Mouse (Mus musculus): Measurements from ENCODE around the gene Mttp. TPM values are rescaled to one million over a fixed set of nuclear protein-coding genes. Genes with fewer than 3 reads are reported as not detected.

Mttp gene
- total RNA-seq, 2 experiments from 2014 or later: 11.7 to 21.3 TPM

DNA sequence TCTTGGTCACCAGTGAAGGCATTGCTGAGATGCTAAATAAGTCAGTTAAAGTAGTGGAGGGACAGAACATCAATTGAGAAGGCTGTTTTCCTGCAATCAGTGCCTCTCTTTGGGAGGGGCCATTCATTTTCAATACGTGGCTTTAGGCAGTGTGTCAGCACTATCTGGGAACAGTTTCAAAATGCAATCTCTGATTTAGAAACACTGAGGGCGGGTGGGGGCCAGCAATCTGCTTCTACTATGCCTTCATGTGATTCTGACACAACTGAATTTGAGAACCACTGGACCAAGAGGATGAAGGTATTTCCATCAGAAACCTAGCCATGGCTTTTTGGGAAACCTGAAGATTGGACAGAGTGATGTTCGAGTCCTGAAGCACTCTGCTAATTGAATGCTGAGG, 49.5 kb downstream of the Mttp start:
- DNase-seq (ENCODE audit: low spot score in 2 of 2): no peak

DNA sequence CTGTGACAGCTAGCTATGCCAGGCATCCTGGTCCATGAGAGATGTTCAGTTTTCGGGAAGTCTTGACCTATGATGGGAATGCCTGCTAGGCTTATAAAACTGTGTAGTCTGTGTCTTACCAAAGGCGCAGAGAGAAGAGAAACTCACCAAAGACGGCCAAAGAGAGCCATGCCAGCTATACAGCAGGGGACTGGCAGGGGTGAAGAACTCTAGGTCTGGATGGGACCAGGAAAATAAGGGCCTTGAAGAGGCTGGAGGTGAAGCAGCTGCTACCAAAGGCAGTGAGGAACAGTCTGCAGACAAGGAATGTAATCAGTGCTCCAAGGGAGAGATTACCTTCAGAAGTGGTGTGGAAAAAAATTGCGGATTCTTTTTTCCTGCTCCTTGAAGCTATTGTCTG, 60.9 kb downstream of the Mttp start:
- DNase-seq (ENCODE audit: low spot score in 2 of 2): no peak

DNA sequence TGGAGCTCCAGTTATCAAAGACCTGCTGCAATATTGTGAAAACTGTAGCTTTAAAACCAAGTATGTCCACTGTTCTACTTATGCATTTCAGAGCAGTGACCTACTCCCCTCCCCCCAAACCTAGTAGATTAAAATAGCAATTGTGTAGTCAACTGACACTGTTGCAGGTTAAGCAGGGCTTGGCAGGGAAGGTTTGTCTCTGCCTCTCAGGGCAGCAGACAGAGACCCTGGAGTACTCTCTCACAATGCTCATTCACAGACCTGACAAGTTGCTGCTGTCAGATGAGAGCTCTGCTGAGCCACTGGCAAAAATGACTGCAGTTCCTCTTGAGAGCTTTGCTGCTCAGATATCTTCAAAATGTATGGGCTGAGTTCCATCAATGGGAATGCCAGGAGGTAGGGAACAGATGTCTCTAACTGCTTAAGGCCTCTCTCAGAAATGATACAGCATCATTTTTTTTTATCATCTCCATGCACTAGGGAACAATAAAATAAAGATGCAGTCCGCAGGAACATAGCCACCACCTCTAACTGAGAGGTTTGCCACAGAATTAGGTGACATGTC, 61.6 kb downstream of the Mttp start:
- DNase-seq (ENCODE audit: low spot score in 2 of 2): no peak

DNA sequence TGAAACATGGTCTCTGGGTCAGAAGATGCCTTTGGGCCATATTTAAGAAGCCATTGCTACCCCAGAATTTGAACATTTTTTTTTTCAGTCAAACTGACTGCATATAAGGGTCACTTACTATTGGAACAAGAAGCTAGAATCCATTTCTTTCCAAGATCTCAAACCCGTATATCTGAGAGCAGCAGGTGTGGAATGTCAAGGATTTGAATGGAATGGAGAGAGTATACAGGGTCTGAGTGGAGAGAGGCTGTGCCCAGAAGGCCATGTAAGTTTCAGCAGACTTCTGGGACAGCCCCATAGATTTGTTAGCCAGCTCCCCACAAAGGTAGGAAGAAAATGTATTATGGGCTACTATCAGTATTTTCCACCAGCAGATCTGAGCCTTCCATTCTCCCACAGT, 66.1 kb downstream of the Mttp start:
- no peak for DNase-seq (ENCODE audit: low spot score in 2 of 2)

DNA sequence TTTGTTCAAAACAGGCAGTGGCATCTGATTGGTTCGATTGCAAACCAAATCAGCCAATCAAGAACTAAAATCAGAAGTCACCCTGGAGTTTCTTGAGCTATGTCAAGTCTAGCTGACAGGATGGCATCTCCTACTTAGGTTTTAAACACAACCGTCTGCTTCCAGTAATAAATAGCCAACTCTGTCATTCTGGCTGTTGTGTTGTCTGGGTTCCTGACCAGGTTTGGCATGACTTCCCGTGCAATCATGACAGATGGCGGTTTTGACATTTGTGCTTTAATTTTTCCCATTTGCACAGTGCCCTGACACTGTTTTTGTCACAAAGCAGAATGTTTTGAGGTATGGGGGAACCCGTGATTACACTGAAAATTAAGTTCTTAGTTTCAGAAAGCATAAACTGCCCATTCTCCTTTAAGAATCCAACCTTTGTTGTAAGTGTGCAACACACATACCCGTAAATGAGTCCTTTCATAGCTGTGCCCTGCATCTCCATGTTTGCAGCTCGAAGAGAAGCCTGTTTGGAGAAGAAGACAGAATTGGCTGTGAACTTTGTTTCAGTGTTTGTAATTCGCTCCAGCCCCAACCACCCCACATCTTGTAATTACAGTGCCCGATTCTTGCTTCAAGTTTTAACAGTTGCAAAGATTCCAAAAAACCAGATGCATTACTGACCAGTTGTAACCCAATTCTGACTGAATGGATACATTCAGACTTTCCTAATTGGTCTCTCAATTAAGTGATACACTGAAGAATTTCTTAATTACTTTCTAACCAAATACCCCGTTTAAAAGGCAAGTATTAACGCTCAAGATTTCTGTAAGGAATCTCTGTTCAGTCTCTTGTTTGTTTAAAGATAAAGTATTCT, 67.1 kb downstream of the Mttp start:
- no peak for DNase-seq (ENCODE audit: low spot score in 2 of 2)

DNA sequence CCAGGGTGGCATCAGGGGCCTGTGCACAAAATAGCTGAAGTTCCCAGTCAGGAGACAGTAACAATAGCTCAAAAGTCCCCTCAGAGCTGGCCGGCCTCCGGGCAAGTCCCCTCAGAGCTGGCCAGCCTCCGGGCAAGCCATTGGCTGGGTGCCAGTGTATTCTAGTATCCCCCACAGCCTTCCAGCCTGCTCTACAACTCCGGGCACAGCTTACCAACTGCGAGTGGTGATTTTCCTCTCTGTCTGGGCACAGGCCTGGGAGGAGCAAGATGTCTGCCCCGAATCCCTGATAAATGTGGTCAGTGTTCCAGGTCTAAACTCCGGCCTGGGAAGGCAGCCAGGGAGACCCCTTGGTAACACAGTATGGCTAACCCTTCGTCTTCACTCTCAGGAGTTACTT, 69.6 kb downstream of the Mttp start:
- no peak for DNase-seq (ENCODE audit: low spot score in 2 of 2)

DNA sequence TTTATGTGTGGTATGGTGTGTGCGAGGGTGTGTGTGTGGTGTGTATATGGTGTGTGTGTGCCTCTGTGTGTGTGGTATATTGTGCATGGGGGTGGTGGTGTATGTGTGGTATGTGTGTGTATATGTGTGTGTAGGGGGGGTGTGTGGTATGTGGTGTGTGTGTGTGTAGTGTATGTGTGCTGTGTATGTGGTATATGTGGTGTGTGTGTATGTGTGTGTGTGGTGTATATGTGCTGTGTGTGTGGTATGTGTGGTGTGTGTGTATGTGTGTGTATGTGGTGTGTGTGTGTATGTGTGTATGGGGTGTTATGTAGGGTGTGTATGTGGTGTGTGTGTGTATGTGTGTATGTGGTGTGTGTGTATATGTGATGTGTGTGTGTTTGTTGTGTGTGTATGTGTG, 70.6 kb downstream of the Mttp start:
- DNase-seq (ENCODE audit: low spot score in 2 of 2): no peak

DNA sequence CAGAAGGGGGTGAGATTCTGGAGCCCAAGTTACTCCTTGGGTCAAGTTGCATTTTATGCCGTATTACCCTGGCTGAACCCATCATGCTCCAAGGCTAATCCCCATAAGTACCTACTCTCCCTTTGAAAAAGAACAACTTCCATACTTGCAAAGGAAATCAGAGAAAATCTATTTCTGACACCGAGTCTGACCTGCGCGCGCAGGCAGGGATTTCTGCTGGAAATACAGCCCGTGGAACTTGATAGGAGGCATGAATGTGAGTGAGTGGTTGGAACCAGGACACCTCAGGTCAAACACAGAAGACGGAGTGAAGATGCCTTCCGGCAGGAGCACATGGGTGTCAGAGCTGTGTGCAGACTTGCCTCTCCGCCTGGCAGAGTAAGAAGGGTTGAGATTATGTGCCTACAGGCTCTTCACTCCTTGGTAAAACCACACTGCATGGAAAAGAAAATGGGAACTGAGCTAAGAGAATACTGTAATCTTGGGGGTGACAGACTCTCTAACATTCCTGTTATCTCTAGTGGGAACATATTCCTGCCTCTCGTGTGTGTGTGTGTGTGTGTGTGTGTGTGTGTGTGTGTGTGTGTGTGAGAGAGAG, 73.2 kb downstream of the Mttp start:
- no peak for DNase-seq (ENCODE audit: low spot score in 2 of 2)

DNA sequence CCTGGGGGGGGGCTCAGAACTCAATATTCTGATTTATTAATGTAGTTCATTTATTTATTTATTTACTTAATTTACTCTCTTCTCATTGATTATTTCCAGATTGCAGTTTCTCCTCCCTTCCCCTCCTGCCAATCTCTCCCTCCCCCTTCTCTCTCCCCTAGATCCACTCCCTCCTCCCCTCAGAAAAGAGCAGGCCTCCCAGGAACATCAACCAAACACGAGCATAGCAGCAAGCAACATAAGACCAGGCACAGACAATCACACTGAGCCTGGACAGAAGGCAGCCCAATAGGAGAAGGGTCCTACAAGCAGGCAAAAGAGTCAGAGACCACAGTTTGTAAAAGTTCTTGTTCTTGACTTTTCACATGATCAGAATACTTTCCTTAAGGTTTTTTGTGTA, 73.8 kb downstream of the Mttp start:
- no peak for DNase-seq (ENCODE audit: low spot score in 2 of 2)

DNA sequence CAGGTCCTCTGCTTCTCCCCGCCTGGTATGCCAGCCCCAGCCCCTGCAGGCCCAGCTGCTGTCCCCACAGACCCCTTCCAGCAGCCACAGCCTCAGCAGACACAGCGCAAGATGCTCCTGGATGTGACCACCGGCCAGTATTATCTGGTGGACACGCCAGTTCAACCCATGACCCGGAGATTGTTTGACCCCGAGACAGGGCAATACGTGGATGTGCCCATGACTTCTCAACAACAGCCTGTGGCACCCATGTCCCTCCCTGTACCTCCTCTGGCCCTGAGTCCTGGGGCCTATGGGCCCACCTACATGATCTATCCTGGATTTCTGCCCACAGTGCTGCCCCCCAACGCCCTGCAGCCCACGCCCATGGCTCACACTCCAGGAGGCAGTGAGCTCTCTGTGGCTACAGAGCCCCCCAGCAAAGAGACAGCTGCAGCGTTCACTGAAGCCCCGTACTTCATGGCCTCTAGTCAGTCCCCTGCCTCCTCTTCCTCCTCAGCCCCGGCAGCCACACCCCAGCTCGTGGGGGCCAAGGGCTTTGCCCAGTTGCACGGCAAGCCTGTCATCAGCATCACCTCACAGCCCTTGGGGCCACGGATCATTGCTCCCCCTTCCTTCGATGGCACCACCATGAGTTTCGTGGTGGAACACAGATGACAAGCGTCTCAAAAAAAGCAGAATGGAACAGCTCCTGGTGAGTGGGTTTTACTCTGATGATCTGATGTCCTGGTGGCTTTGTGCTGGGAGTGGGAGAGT, 74.8 kb downstream of the Mttp start:
- DNase-seq (ENCODE audit: low spot score in 2 of 2): no peak

DNA sequence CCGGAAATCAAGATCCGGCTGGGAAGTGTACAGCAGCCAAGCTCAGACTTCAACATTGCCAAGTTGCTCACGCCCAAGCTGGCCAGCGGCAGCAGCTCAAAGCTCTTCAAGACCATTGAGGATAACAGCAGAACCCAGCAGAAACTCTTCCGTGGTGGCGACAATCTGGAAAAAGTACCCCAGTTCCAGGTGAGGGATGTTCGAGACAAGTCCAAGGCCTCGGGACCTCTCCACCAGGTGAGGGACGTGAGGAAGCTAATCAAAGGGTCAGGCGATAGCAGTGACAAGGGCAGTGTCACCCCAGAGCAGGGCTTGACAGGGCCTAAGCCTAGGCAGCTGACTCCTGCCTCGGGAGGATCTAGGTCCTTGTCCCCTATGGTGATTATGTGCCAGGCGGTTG, 76.7 kb downstream of the Mttp start:
- no peak for DNase-seq (ENCODE audit: low spot score in 2 of 2)

DNA sequence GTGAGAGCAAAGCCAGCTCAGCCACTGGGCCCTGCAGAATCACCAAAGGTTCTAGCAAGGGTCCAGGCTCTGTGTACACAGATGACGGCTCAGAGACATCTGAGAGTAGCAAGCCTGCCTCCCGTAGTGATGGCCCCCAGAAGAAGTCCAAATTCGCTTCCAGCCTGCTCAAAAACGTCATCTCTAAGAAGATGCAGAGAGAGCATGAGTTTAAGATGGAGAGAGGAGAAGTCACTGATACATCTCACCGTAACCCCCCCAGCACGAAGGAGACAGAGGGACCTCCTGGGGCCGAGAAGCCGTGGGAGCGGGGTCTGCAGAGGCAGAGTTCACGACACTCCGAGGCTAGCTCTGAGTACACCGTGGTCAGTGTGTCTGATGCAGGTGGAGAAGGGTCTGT, 77.5 kb downstream of the Mttp start, which contains the start of gene Gm5105:
Gene Gm5105, minus strand, starts transcription at position 101 of the 400 bp plus-strand sequence.
- no peak for DNase-seq (ENCODE audit: low spot score in 2 of 2)

DNA sequence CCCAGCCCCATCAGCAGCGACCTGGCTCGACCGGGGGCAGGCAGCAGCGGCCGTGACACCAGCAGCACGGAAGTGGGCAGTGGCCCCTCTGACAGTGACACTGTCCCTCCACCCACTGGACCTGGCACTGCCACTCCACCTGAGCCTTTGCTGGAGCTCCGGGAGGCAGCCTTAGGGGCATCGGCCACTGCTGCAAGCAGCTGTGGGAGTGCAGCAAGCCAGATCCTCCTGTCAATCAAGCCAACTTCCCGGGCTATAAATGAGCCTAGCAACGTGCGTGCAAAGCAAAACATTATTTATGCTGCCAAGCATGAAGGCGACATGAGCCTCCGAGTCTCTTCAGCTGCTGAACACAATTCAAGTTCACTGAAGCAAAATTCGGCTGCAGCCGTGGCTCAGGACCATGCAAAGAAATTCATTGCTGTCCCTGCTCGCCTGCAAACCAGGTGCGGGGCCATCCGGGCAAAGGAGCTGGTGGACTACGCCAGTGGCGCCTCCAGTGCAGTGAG, 78.4 kb downstream of the Mttp start:
- no peak for DNase-seq (ENCODE audit: low spot score in 2 of 2)

DNA sequence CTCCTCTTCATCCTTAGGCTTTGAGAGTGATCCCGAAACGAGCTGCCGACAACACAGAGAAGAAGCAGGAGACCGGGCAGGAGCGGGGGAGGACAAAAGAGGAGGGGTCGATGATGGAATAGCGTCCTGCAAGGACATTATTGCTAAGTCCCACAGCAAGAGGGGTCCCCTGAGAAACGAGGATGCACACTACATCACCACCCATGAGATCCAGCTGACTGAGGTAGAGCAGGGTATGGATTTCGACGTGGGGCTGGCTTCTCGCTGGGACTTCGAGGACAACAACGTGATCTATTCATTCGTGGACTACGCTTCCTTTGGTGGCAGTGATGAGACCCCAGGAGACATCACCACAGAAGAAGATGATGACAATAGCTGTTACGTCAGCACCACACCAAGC, 78.8 kb downstream of the Mttp start:
- DNase-seq (ENCODE audit: low spot score in 2 of 2): no peak

DNA sequence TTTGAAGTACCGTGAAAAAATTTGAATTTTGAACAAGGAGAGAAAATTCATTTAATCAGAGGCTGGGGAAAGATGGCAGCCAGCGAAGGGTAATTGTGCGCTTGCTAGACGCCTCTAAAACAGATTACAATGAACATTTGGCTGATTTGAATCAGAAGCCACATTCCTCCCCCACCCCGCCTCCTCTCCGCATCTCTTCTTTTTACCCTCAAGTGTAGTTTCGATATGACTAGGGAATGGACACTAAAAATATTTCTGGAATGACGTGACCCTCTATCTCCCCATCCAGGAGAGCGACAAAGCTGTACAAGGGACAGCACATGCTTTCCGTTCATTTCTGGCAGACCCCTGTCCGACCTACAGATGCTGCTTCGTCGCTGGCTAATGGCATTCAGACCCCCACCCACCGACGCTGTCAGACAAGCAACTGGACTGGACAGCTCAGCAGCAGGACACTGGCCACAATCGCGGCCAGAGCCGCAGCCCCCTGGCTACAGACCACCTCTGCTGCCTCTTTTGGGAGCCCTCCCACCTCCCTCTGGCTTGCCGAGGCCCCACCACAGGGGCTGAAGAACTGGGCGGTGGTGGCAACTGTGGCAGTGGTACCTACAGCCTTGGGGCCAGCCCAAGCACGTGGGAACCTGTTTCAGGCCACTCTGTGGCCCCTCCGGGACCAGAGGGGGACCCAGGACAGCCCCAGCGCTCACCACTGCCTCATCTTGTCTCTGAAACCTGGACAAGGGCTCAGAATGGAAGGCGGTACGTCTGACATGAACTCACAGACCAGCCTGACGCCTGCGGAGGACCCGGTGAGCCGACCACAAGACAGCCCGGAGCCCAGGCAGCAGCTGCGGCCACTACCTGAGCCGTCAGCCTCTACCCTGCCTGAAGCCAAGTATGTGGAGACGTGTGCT, 79.8 kb downstream of the Mttp start, which contains the start of gene 1110002E22Rik:
Gene 1110002E22Rik, plus strand, starts transcription at position 321 of the 914 bp plus-strand sequence.
- DNase-seq (ENCODE audit: low spot score in 2 of 2): no peak

DNA sequence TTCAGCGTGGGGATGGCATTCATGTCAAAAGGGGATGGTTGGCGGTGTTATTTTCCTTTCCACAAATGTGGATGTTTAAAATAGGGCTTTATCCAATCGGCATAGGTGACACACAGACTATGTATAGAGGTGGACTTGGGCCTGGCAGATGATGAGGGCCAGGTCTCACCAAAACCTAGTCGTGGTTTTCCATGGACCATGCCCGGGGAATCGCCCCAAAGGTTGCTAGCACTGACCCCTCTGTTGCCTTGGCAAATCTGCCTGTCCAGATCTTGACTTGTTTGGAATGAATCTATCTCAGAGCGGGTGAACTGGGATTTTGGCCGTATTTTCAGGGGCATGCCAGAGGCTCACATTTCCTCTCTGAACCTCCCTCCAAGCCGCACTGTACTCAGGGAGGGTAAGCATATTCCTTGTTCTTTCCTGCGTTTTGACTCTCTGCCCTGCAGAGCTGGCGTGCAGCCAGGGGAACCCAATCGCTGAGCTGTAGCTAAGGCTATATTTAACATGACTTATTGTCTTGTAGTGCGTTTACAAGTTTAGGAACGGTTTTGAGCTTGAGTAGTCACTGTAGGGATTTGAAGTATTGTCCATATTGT, 80.9 kb downstream of the Mttp start:
- DNase-seq (ENCODE audit: low spot score in 2 of 2): no peak

DNA sequence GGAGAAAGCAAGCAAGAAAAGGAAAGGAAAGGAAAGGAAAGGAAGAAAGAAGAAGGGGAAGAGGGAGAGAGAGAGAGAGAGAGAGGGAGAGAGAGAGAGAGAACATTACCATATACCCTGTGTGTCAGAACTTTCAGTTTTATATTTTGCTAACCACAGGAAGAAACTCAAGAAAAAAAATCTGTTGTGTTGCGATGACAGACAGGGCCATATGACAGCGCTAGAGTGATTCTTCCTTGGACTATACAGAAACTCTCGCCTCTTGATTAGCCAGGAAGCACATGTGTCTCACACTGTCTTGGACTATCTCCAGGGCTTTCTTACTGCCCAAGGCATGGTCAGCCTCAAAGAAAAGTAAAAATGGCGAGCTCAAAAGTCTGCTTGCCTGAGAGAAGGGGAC, 82.1 kb downstream of the Mttp start:
- DNase-seq (ENCODE audit: low spot score in 2 of 2): no peak

DNA sequence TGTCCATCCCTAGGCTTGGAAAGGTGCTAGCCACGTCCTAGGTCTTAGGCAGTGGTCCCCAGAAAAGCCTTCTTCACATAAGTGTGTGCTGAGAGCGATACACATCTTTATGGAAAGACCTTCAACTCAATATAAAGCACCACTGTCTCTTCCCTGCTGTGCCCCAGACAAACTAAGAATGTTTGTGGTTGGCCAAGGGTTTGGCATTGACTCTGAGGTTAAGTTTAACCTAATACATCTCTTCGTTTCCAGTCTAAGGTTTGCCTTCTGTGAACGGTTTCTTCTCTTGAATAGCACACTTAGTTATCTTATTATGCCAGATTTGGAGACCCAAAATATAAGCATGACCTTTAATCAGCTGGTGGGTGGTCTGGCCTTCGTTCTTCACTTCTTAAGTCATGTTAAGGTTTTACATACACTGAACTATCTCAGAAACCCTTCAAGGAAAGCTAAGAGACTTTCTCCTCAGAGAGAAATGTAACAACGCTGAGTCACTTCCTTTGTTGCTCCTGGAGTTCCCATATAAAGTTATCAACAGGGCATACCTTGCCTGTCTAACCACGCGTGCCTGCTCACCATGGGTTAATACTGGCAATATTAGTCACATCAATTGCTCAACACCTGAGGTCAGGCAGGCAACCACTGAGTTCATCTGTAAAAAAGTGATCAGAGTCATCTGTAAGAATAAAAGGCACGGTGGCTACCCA, 83.4 kb downstream of the Mttp start:
- DNase-seq (ENCODE audit: low spot score in 2 of 2): no peak

DNA sequence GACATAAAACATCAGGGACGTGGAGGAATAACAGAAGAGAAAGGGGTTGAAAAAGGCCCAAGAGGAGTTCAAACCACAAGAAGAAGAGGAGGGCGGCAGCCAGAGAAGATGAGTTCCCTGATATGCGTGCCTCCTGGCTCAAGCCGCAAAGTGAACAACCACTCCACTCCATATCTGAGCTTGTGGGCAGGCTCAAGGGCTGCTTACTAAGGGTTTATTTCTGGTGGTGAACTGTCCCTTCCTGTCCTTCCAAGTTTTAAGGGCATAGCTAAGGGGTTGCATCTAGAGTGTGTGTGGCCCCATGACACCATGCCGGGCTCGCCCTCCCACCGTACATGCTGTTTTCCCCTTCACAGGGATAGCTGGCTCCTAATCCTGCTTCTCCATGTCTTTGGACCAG, 84.3 kb downstream of the Mttp start:
- DNase-seq (ENCODE audit: low spot score in 2 of 2): no peak
